Mouse (Mus musculus): Measurements from ENCODE around the gene Tgif1.

- TF ChIP-seq CTCF (IDR thresholded peaks at IDR 0.05; ENCODE audit: low read depth, low read length) (no peak), GATA1 (IDR thresholded peaks at IDR 0.05; ENCODE audit: borderline replicate concordance, low read length) (no peak), POLR2AphosphoS5 (IDR thresholded peaks at IDR 0.05; ENCODE audit: insufficient replicate concordance, low read depth, low read length) (no peak), GATA2 (IDR thresholded peaks at IDR 0.05; ENCODE audit: borderline replicate concordance, low read depth, low read length) (no peak), TAL1 (conservative IDR thresholded peaks at IDR 0.05; ENCODE audit: low read depth, low read length) (no peak)
These were observed 35.3 kb upstream of the Tgif1 start for GRCm38 (mm10) chr17:70888657-70889056.

Data from G1E (cell line).